21 mouse cellular contexts compared by ENCODE assay signal in genomic region chr12:81017624-81018023, GRCm38 (mm10). TPM values are rescaled to one million over a fixed set of nuclear protein-coding genes. Genes with fewer than 3 reads are reported as not detected.
"Had no signal": no experiment of that assay in that cellular context is flagged by ENCODE, and none has a peak within 500 bp of the region (broad histone marks: within the 10 kb centered on the region; RNA-seq: fewer than 3 reads in every experiment).

No protein-coding gene starts in this region.

- H3K27ac ChIP-seq: midbrain, embryonic 12.5 days; neural tube, embryonic 13.5 days; neural tube, embryonic 15.5 days had no signal

- ATAC-seq: midbrain, embryonic 16.5 days had no signal

- H3K4me3 ChIP-seq: midbrain, embryonic 10.5 days; midbrain, embryonic 12.5 days; myocyte; neural tube, embryonic 13.5 days; neural tube, embryonic 15.5 days had no signal

- DNase-seq: lung, adult 18-20 months; lung, embryonic 14.5 days; lung, postnatal 10 days; lung, postnatal 4 days; midbrain, embryonic 14.5 days; right cerebral cortex, postnatal 25 days; right cerebral cortex, postnatal 4 days; spleen, adult 18-20 months; thymus, adult 2 months; thymus, postnatal 25 days; thymus, postnatal 4 days had no signal

- H3K4me1 ChIP-seq: midbrain, embryonic 10.5 days; midbrain, embryonic 12.5 days; neural tube, embryonic 13.5 days; neural tube, embryonic 15.5 days had no signal

- H3K27me3 ChIP-seq: neural tube, embryonic 13.5 days; neural tube, embryonic 15.5 days had no signal

- H3K9me3 ChIP-seq: midbrain, embryonic 10.5 days; midbrain, embryonic 12.5 days; neural tube, embryonic 13.5 days; neural tube, embryonic 15.5 days had no signal

- H3K4me2 ChIP-seq: lung, embryonic 14.5 days; midbrain, embryonic 12.5 days; neural tube, embryonic 13.5 days; neural tube, embryonic 15.5 days had no signal

- H3K9ac ChIP-seq: lung, embryonic 14.5 days; midbrain, embryonic 12.5 days; neural tube, embryonic 13.5 days; neural tube, embryonic 15.5 days had no signal

- H3K36me3 ChIP-seq: midbrain, embryonic 10.5 days; midbrain, embryonic 12.5 days; neural tube, embryonic 13.5 days; neural tube, embryonic 15.5 days had no signal

RNA-seq across cellular contexts. Expression of gene Slc10a1, which starts 49.1 kb away (rescaled TPM):
- total RNA-seq: megakaryocyte, adult 5-6 weeks; megakaryocyte-erythroid progenitor cell, adult 5-6 weeks had no signal
- polyA plus RNA-seq: small intestine, adult 2 months; urinary bladder, adult 2 months had no signal
